ENCODE assay signal across 14 mouse cellular contexts in genomic region chr8:70467229-70467725, GRCm38 (mm10). TPM values are rescaled to one million over a fixed set of nuclear protein-coding genes. Genes with fewer than 3 reads are reported as not detected.
DNase-seq lines count a peak whose midpoint lies in the region; ATAC-seq and TF ChIP-seq lines count a peak whose summit lies in the region.
"Had no signal": no experiment of that assay in that cellular context is flagged by ENCODE, and none has a peak within 500 bp of the region (broad histone marks: within the 10 kb centered on the region; RNA-seq: fewer than 3 reads in every experiment).

No protein-coding gene starts in this region.

- TF ChIP-seq CTCF in kidney, adult 2 months (conservative IDR thresholded peaks at IDR 0.05; ENCODE audit: insufficient read depth, insufficient read length, low read depth, low read length), result no peak

- H3K4me3 ChIP-seq in kidney, adult 2 months (ENCODE audit: insufficient read depth, low read depth, low read length), result no peak overlapping the region
- H3K4me3 ChIP-seq in embryonic facial prominence, embryonic 10.5 days, result no peak overlapping the region
- H3K4me3 ChIP-seq in limb, embryonic 14.5 days (replicated peaks; ENCODE audit: low read length), result no peak overlapping the region
- no peak overlapping the region for H3K4me3 ChIP-seq in forebrain, embryonic 15.5 days
- H3K4me3 ChIP-seq: hindbrain, embryonic 10.5 days; limb, embryonic 13.5 days had no signal

- ATAC-seq in limb, embryonic 14.5 days (ENCODE audit: low FRiP score, low read depth), result peak; percentile 51; the same call in 1 of the 2 replicates
- ATAC-seq in forebrain, embryonic 15.5 days (replicated peaks), result no peak
- ATAC-seq: forebrain, embryonic 16.5 days had no signal

- H3K4me2 ChIP-seq in limb, embryonic 14.5 days (replicated peaks; ENCODE audit: low read depth, low read length, severe bottlenecking), result no peak overlapping the region
- no peak overlapping the region for H3K4me2 ChIP-seq in forebrain, embryonic 15.5 days (replicated peaks)
- H3K4me2 ChIP-seq: limb, embryonic 13.5 days had no signal

- peak; percentile 25 for DNase-seq in kidney, adult 2 months
- DNase-seq in kidney, adult 18-20 months, result no peak
- no peak for DNase-seq in embryonic facial prominence, embryonic 10.5 days (ENCODE audit: low spot score)
- peak; percentile 51 for DNase-seq in heart, adult 8-10 months (ENCODE audit: low spot score)
- DNase-seq in limb, embryonic 14.5 days (ENCODE audit: low spot score), result no peak
- DNase-seq in embryo, embryonic 11 days, result no peak
- no peak for DNase-seq in right cerebral cortex, postnatal 10 days (ENCODE audit: low spot score in 2 of 2)
- DNase-seq: right cerebral cortex, postnatal 4 days had no signal

- H3K9ac ChIP-seq in limb, embryonic 14.5 days (ENCODE audit: low read depth, low read length, severe bottlenecking), result no peak overlapping the region
- H3K9ac ChIP-seq in forebrain, embryonic 15.5 days (replicated peaks), result no peak overlapping the region
- H3K9ac ChIP-seq: limb, embryonic 13.5 days had no signal

- no peak for TF ChIP-seq POLR2A in kidney, adult 2 months (IDR thresholded peaks at IDR 0.05; ENCODE audit: low read depth, low read length)
- TF ChIP-seq POLR2A in limb, embryonic 14.5 days (IDR thresholded peaks at IDR 0.05; ENCODE audit: borderline replicate concordance, extremely low read depth, insufficient read depth, insufficient read length), result no peak

- H3K27ac ChIP-seq in kidney, adult 2 months (ENCODE audit: insufficient read depth, low read depth, low read length), result no peak overlapping the region
- H3K27ac ChIP-seq in embryonic facial prominence, embryonic 10.5 days (replicated peaks), result peak overlapping the region; percentile 21; the same call in 1 of the 2 replicates
- H3K27ac ChIP-seq in limb, embryonic 14.5 days (replicated peaks; ENCODE audit: low read depth, low read length), result 0 out of 2 replicates have a peak overlapping the region, but pooled peaks have one; percentile 13
- no peak overlapping the region for H3K27ac ChIP-seq in forebrain, embryonic 15.5 days (replicated peaks)
- H3K27ac ChIP-seq: limb, embryonic 13.5 days had no signal

- no peaks in the 10 kb centered on the region for H3K36me3 ChIP-seq in kidney, adult 2 months (ENCODE audit: control insufficient read depth, insufficient read depth, low read length)
- H3K36me3 ChIP-seq in embryonic facial prominence, embryonic 10.5 days (replicated peaks), result peaks cover 34% of the 10 kb centered on the region
- H3K36me3 ChIP-seq in limb, embryonic 14.5 days (ENCODE audit: control insufficient read depth, insufficient read depth, low read length), result peaks cover 9% of the 10 kb centered on the region
- H3K36me3 ChIP-seq in forebrain, embryonic 15.5 days, result no peaks in the 10 kb centered on the region

- H3K4me1 ChIP-seq in kidney, adult 2 months (ENCODE audit: control insufficient read depth, insufficient read depth, low read length), result no peaks in the 10 kb centered on the region; the same call in none of the 2 replicates
- H3K4me1 ChIP-seq in embryonic facial prominence, embryonic 10.5 days, result peaks cover 47% of the 10 kb centered on the region
- H3K4me1 ChIP-seq in limb, embryonic 14.5 days (ENCODE audit: control insufficient read depth, insufficient read depth, low read length), result peaks cover 20% of the 10 kb centered on the region
- peaks cover 3% of the 10 kb centered on the region; the same call in 1 of the 2 replicates for H3K4me1 ChIP-seq in forebrain, embryonic 15.5 days

- no peaks in the 10 kb centered on the region for H3K27me3 ChIP-seq in kidney, adult 2 months (replicated peaks; ENCODE audit: control insufficient read depth, insufficient read depth, low read length)
- no peaks in the 10 kb centered on the region for H3K27me3 ChIP-seq in embryonic facial prominence, embryonic 10.5 days (replicated peaks; ENCODE audit: low read depth, poor library complexity, severe bottlenecking)
- no peaks in the 10 kb centered on the region for H3K27me3 ChIP-seq in limb, embryonic 14.5 days (ENCODE audit: control insufficient read depth, insufficient read depth, low read length)
- no peaks in the 10 kb centered on the region for H3K27me3 ChIP-seq in forebrain, embryonic 15.5 days
- H3K27me3 ChIP-seq: CH12.LX; limb, embryonic 13.5 days had no signal

- WGBS in kidney, adult 2 months, result 61% methylated on average over 5 of the region's 5 CpGs
- 67% methylated on average over 5 of the region's 5 CpGs for WGBS in embryonic facial prominence, embryonic 10.5 days
- 54% methylated on average over 5 of the region's 5 CpGs for WGBS in limb, embryonic 14.5 days
- 84% methylated on average over 5 of the region's 5 CpGs for WGBS in forebrain, embryonic 15.5 days

- H3K9me3 ChIP-seq in embryonic facial prominence, embryonic 10.5 days, result no peaks in the 10 kb centered on the region
- H3K9me3 ChIP-seq in limb, embryonic 14.5 days (ENCODE audit: control insufficient read depth, low read length), result no peaks in the 10 kb centered on the region
- no peaks in the 10 kb centered on the region for H3K9me3 ChIP-seq in forebrain, embryonic 15.5 days
- H3K9me3 ChIP-seq: hindbrain, embryonic 10.5 days; limb, embryonic 13.5 days had no signal

RNA-seq across cellular contexts. Expression of gene Klhl26, which starts 9.5 kb away (rescaled TPM):
- 20.2 and 29.7 TPM in 2 replicates for polyA plus RNA-seq in kidney, adult 2 months (2012; rRNA removed)
- polyA plus RNA-seq in embryonic facial prominence, embryonic 10.5 days (2016; fragmentation: Nextera tagmentation; extraction: Ambion mirVana), result 22.4 and 24.1 TPM in 2 replicates
- total RNA-seq in heart, adult 8-10 months (2022), result 1 to 10 TPM; 8.1 to 9.3 (median 8.4) TPM
- polyA plus RNA-seq in limb, embryonic 14.5 days (2012; rRNA removed), result 48.7 and 72.6 TPM in 2 replicates
- polyA plus RNA-seq in limb, embryonic 14.5 days (2014; fragmentation: Nextera tagmentation; extraction: Ambion mirVana), result 24.2 and 28.6 TPM in 2 replicates
- 19.3 and 21.4 TPM in 2 replicates for polyA plus RNA-seq in forebrain, embryonic 15.5 days (2015; fragmentation: Nextera tagmentation; extraction: Ambion mirVana)

RNA-seq across cellular contexts. Expression of gene Tmem59l, which starts 19.9 kb away (rescaled TPM):
- polyA plus RNA-seq in kidney, adult 2 months (2012; rRNA removed), result 0.20 and 0.44 TPM in 2 replicates
- 28.3 and 29.4 TPM in 2 replicates for polyA plus RNA-seq in embryonic facial prominence, embryonic 10.5 days (2016; fragmentation: Nextera tagmentation; extraction: Ambion mirVana)
- total RNA-seq in heart, adult 8-10 months (2022), result not detected
- 13.1 and 17.7 TPM in 2 replicates for polyA plus RNA-seq in limb, embryonic 14.5 days (2012; rRNA removed)
- 15.7 and 17.5 TPM in 2 replicates for polyA plus RNA-seq in limb, embryonic 14.5 days (2014; fragmentation: Nextera tagmentation; extraction: Ambion mirVana)
- polyA plus RNA-seq in forebrain, embryonic 15.5 days (2015; fragmentation: Nextera tagmentation; extraction: Ambion mirVana), result 70.2 and 75.0 TPM in 2 replicates
- total RNA-seq: CH12.LX; megakaryocyte-erythroid progenitor cell, adult 5-6 weeks had no signal

RNA-seq across cellular contexts. Expression of gene Crlf1, which starts 25.7 kb away (rescaled TPM):
- polyA plus RNA-seq in kidney, adult 2 months (2012; rRNA removed), result 2.6 TPM in 2 replicates
- 103 and 116 TPM in 2 replicates for polyA plus RNA-seq in embryonic facial prominence, embryonic 10.5 days (2016; fragmentation: Nextera tagmentation; extraction: Ambion mirVana)
- under 1 TPM in 2 of 4 experiments, not detected in 2; 0.57 to 0.97 TPM for total RNA-seq in heart, adult 8-10 months (2022)
- polyA plus RNA-seq in limb, embryonic 14.5 days (2012; rRNA removed), result 98.9 and 127 TPM in 2 replicates
- 91.5 and 103 TPM in 2 replicates for polyA plus RNA-seq in limb, embryonic 14.5 days (2014; fragmentation: Nextera tagmentation; extraction: Ambion mirVana)
- polyA plus RNA-seq in forebrain, embryonic 15.5 days (2015; fragmentation: Nextera tagmentation; extraction: Ambion mirVana), result 4.3 and 5.3 TPM in 2 replicates

RNA-seq across cellular contexts. Expression of gene Crtc1, which starts 27.9 kb away (rescaled TPM):
- 16.8 and 18.1 TPM in 2 replicates for polyA plus RNA-seq in kidney, adult 2 months (2012; rRNA removed)
- 17.3 and 20.6 TPM in 2 replicates for polyA plus RNA-seq in embryonic facial prominence, embryonic 10.5 days (2016; fragmentation: Nextera tagmentation; extraction: Ambion mirVana)
- 1 to 10 TPM; 7.5 to 9.8 (median 7.6) TPM for total RNA-seq in heart, adult 8-10 months (2022)
- polyA plus RNA-seq in limb, embryonic 14.5 days (2012; rRNA removed), result 37.8 and 58.5 TPM in 2 replicates
- polyA plus RNA-seq in limb, embryonic 14.5 days (2014; fragmentation: Nextera tagmentation; extraction: Ambion mirVana), result 26.3 and 31.1 TPM in 2 replicates
- polyA plus RNA-seq in forebrain, embryonic 15.5 days (2015; fragmentation: Nextera tagmentation; extraction: Ambion mirVana), result 41.0 and 42.2 TPM in 2 replicates

RNA-seq across cellular contexts. Expression of gene Rex1bd, which starts 39.3 kb away (rescaled TPM):
- polyA plus RNA-seq in kidney, adult 2 months (2012; rRNA removed), result 161 and 177 TPM in 2 replicates
- 118 and 138 TPM in 2 replicates for polyA plus RNA-seq in embryonic facial prominence, embryonic 10.5 days (2016; fragmentation: Nextera tagmentation; extraction: Ambion mirVana)
- 100 to 1,000 TPM; 118 to 133 (median 124) TPM for total RNA-seq in heart, adult 8-10 months (2022)
- polyA plus RNA-seq in limb, embryonic 14.5 days (2012; rRNA removed), result 154 and 175 TPM in 2 replicates
- 152 and 156 TPM in 2 replicates for polyA plus RNA-seq in limb, embryonic 14.5 days (2014; fragmentation: Nextera tagmentation; extraction: Ambion mirVana)
- polyA plus RNA-seq in forebrain, embryonic 15.5 days (2015; fragmentation: Nextera tagmentation; extraction: Ambion mirVana), result 164 and 176 TPM in 2 replicates

Comparison
In these comparisons a context has a peak if more than half of its experiments do, and no peak if none do; other contexts are left out.
1. DNase-seq: peak in kidney, adult 2 months (single experiment) and heart, adult 8-10 months (single experiment); none in kidney, adult 18-20 months (single experiment), embryonic facial prominence, embryonic 10.5 days (single experiment), limb, embryonic 14.5 days (single experiment), embryo, embryonic 11 days (single experiment) and right cerebral cortex, postnatal 10 days (0 of 2).
2. H3K27ac ChIP-seq: peak in embryonic facial prominence, embryonic 10.5 days (single experiment) and limb, embryonic 14.5 days (single experiment); none in kidney, adult 2 months (single experiment) and forebrain, embryonic 15.5 days (single experiment).
3. RNA of gene Crlf1, which starts 25.7 kb away (polyA plus RNA-seq): 103 to 116 TPM in embryonic facial prominence, embryonic 10.5 days and 91.5 to 127 TPM in limb, embryonic 14.5 days; 4.3 to 5.3 TPM in forebrain, embryonic 15.5 days and 2.6 TPM in kidney, adult 2 months; every median in the first group is over 10 times any median in the second.